Mouse (Mus musculus) E14TG2a.4 (cell line): Measurements from ENCODE around the gene Naip1.

ENCODE experiments used
- CTCF ChIP-seq: conservative IDR thresholded peaks from 2 replicates; pipeline ENCODE4 v1.5.1; 2014; ENCODE audit warnings: low read length
- NANOG ChIP-seq: IDR thresholded peaks from 2 replicates; pipeline ENCODE4 v1.6.1; 2014; ENCODE audit warnings: borderline replicate concordance, low read length, mixed read lengths

DNA sequence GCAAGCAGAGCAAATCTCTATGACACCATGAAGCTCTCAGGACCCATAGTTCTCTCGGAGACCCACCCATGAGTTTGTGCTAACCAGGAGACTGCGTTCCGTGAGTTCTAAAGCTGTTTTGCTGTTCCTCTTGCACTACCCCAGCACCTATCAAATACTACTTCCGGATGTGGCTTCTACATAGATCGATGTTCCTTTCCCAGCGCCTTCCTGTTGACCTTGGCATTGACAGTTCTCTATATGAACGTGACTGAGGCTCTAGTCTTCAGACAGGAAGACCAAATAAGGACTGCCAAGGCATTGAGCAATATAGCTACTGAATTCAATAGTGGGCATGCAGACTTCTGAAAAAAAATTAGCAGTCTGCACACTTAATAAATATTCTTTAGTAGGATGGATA is 44.4 kb downstream of the Naip1 start:
- no peak for TF ChIP-seq CTCF
- no peak for TF ChIP-seq NANOG
